Mouse (Mus musculus) hindbrain, embryonic 14.5 days (tissue): ENCODE data around the gene Heatr5a. TPM values are rescaled to one million over a fixed set of nuclear protein-coding genes. Genes with fewer than 3 reads are reported as not detected.

ENCODE experiments used
- ATAC-seq: fragments of 200-750 bp; cut with Nextera tagmentation; 2 replicates; pipeline ENCODE4 v1.8.0; 2017; ENCODE audit warnings: moderate number of reproducible peaks, mild to moderate bottlenecking, moderate TSS enrichment, moderate library complexity; ENCODE audit not compliant: low FRiP score
- DNase-seq: peaks from one replicate; pipeline ENCODE4 v3.0.0-alpha.2; 2015; ENCODE audit warnings: low spot score
- H3K27ac ChIP-seq: fragments of 300-500 bp; sonication (generic); 2 replicates; pipeline ENCODE4 v1.5.1; 2014; ENCODE audit warnings: mild to moderate bottlenecking, moderate library complexity
- H3K27me3 ChIP-seq: fragments of 300-500 bp; sonication (generic); 2 replicates; pipeline ENCODE4 v1.6.1; 2014; ENCODE audit warnings: mild to moderate bottlenecking, low read length, mixed read lengths; ENCODE audit not compliant: control insufficient read depth, insufficient read depth
- H3K36me3 ChIP-seq: fragments of 300-500 bp; sonication (generic); replicated peaks from 2 replicates; pipeline ENCODE4 v1.6.1; 2014; ENCODE audit not compliant: control insufficient read depth, insufficient read depth
- H3K4me1 ChIP-seq: fragments of 300-500 bp; sonication (generic); replicated peaks from 2 replicates; pipeline ENCODE4 v1.6.1; 2014; ENCODE audit warnings: antibody characterized with exemption, low read length, mixed read lengths; ENCODE audit not compliant: control insufficient read depth, insufficient read depth
- H3K4me2 ChIP-seq: fragments of 300-500 bp; sonication (generic); replicated peaks from 2 replicates; pipeline ENCODE4 v1.6.1; 2014; ENCODE audit warnings: mild to moderate bottlenecking, moderate library complexity
- H3K4me3 ChIP-seq: fragments of 300-500 bp; sonication (generic); replicated peaks from 2 replicates; pipeline ENCODE4 v1.5.1; 2014; ENCODE audit warnings: mild to moderate bottlenecking, low read length
- H3K9ac ChIP-seq: fragments of 300-500 bp; sonication (generic); 2 replicates; pipeline ENCODE4 v1.6.1; 2014
- H3K9me3 ChIP-seq: fragments of 300-500 bp; sonication (generic); 2 replicates; pipeline ENCODE4 v1.6.1; 2016; ENCODE audit warnings: low read length; ENCODE audit not compliant: control insufficient read depth
- WGBS: fragments of 180-500 bp; shearing (Covaris S2); extraction: QIAGEN DNeasy Blood & Tissue Kit; methylation state at CpG from one replicate; pipeline ENCODE4 v1.1.7; 2014; 5-methylcytosine and 5-hydroxymethylcytosine counted together
- polyA plus RNA-seq: library from polyadenylated mRNA; unstranded; fragments of >200 nt; fragmentation: Nextera tagmentation; extraction: Ambion mirVana; gene quantifications from 2 replicates; pipeline ENCODE4 v1.2.1, GENCODE M21; 2014

Gene Heatr5a
- polyA plus RNA-seq, 1 experiment from 2014 or later: 9.4 TPM

GRCm38 (mm10) chr12:51828716-51829289 lies 142.3 kb downstream of the Heatr5a start:
- Histone ChIP-seq H3K9ac (peak overlapping the region; percentile 99), H3K4me2 (peak overlapping the region; percentile 78), H3K27me3 (no peaks in the 10 kb centered on the region), H3K9me3 (no peaks in the 10 kb centered on the region), H3K27ac (peak overlapping the region; percentile 98), H3K4me1 (peaks cover 18% of the 10 kb centered on the region), H3K36me3 (peaks cover 11% of the 10 kb centered on the region), H3K4me3 (peak overlapping the region; percentile 95)
- no peak for ATAC-seq
- DNase-seq: peak; percentile 57
- WGBS: under 1% methylated on average over 65 of the region's 66 CpGs

GRCm38 (mm10) chr12:51827958-51828650 lies 143.0 kb downstream of the Heatr5a start:
- Histone ChIP-seq H3K9me3 (no peaks in the 10 kb centered on the region), H3K9ac (peak overlapping the region; percentile 99), H3K4me2 (peak overlapping the region; percentile 78), H3K27me3 (no peaks in the 10 kb centered on the region), H3K36me3 (peaks cover 11% of the 10 kb centered on the region), H3K4me1 (peaks cover 18% of the 10 kb centered on the region), H3K4me3 (peak overlapping the region; percentile 95), H3K27ac (peak overlapping the region; percentile 98)
- 33% methylated on average over 6 of the region's 6 CpGs for WGBS
- no peak for DNase-seq
- no peak for ATAC-seq

Other genes with a start within 250 kb of the Heatr5a start
- gene Hectd1, start 141.8 kb downstream of the Heatr5a start, polyA plus RNA-seq: 42.9 and 44.3 TPM in 2 replicates
- 19.4 and 21.7 TPM in 2 replicates for gene Dtd2, start 35.2 kb upstream of the Heatr5a start, polyA plus RNA-seq
- not detected in 2 replicates for gene Gpr33, start 56.7 kb upstream of the Heatr5a start, polyA plus RNA-seq
- gene Nubpl, start 126.4 kb upstream of the Heatr5a start, polyA plus RNA-seq: 6.1 and 6.3 TPM in 2 replicates